ENCODE assay signal across 32 mouse cellular contexts in genomic region chr5:118702674-118703073, GRCm38 (mm10).
DNase-seq lines count a peak whose midpoint lies in the region; ATAC-seq and TF ChIP-seq lines count a peak whose summit lies in the region.
"Had no signal": no experiment of that assay in that cellular context is flagged by ENCODE, and none has a peak within 500 bp of the region (broad histone marks: within the 10 kb centered on the region; RNA-seq: fewer than 3 reads in every experiment).

No protein-coding gene starts in this region.

- no peaks in the 10 kb centered on the region for H3K36me3 ChIP-seq in limb, embryonic 13.5 days
- H3K36me3 ChIP-seq in limb, embryonic 10.5 days, result no peaks in the 10 kb centered on the region
- H3K36me3 ChIP-seq in lung, postnatal 0 days (ENCODE audit: insufficient read depth, low read length), result no peaks in the 10 kb centered on the region
- H3K36me3 ChIP-seq: embryonic facial prominence, embryonic 10.5 days; embryonic facial prominence, embryonic 15.5 days; heart, embryonic 15.5 days; kidney, embryonic 15.5 days; limb, embryonic 15.5 days; midbrain, embryonic 12.5 days had no signal

- no peak for TF ChIP-seq EP300 in lung, postnatal 0 days (IDR thresholded peaks at IDR 0.05)

- H3K27me3 ChIP-seq in limb, embryonic 13.5 days, result no peaks in the 10 kb centered on the region
- H3K27me3 ChIP-seq in limb, embryonic 10.5 days (ENCODE audit: low read depth, poor library complexity, severe bottlenecking), result no peaks in the 10 kb centered on the region
- no peaks in the 10 kb centered on the region for H3K27me3 ChIP-seq in lung, postnatal 0 days (replicated peaks; ENCODE audit: insufficient read depth, low read length)
- H3K27me3 ChIP-seq: embryonic facial prominence, embryonic 15.5 days; heart, embryonic 15.5 days; kidney, embryonic 15.5 days; limb, embryonic 15.5 days had no signal

- H3K4me1 ChIP-seq in limb, embryonic 13.5 days, result peaks cover 69% of the 10 kb centered on the region
- peaks cover 27% of the 10 kb centered on the region for H3K4me1 ChIP-seq in limb, embryonic 10.5 days
- peaks cover 8% of the 10 kb centered on the region; the same call in 1 of the 2 replicates for H3K4me1 ChIP-seq in lung, postnatal 0 days (ENCODE audit: insufficient read depth, low read depth, low read length)

- H3K9me3 ChIP-seq in limb, embryonic 13.5 days, result no peaks in the 10 kb centered on the region
- H3K9me3 ChIP-seq in limb, embryonic 10.5 days (replicated peaks), result no peaks in the 10 kb centered on the region
- H3K9me3 ChIP-seq in lung, postnatal 0 days (ENCODE audit: low read length), result no peaks in the 10 kb centered on the region
- H3K9me3 ChIP-seq: embryonic facial prominence, embryonic 10.5 days; embryonic facial prominence, embryonic 15.5 days; G1E; heart, embryonic 15.5 days; kidney, embryonic 15.5 days; limb, embryonic 15.5 days; midbrain, embryonic 12.5 days had no signal

- 0 out of 2 replicates have a peak, but pooled peaks have one; percentile 39 for ATAC-seq in limb, embryonic 13.5 days (ENCODE audit: low FRiP score, low read depth)
- ATAC-seq in lung, postnatal 0 days, result no peak
- ATAC-seq: forebrain, embryonic 14.5 days; inflammation-experienced regulatory T-cells, adult 6 months had no signal

- no peak overlapping the region for H3K4me2 ChIP-seq in limb, embryonic 13.5 days (replicated peaks)
- H3K4me2 ChIP-seq in lung, postnatal 0 days (replicated peaks; ENCODE audit: low read depth, low read length), result no peak overlapping the region
- H3K4me2 ChIP-seq: embryonic facial prominence, embryonic 15.5 days; heart, embryonic 15.5 days; hindbrain, embryonic 14.5 days; kidney, embryonic 15.5 days; limb, embryonic 15.5 days; midbrain, embryonic 12.5 days had no signal

- 33% methylated on average over 9 of the region's 9 CpGs for WGBS in limb, embryonic 13.5 days
- WGBS in limb, embryonic 10.5 days, result 48% methylated on average over 9 of the region's 9 CpGs
- WGBS in lung, postnatal 0 days, result 38% methylated on average over 9 of the region's 9 CpGs

- no peak overlapping the region for H3K9ac ChIP-seq in limb, embryonic 13.5 days
- H3K9ac ChIP-seq in lung, postnatal 0 days (replicated peaks; ENCODE audit: low read depth), result no peak overlapping the region
- H3K9ac ChIP-seq: embryonic facial prominence, embryonic 15.5 days; heart, embryonic 15.5 days; hindbrain, embryonic 14.5 days; kidney, embryonic 15.5 days; limb, embryonic 15.5 days; liver, embryonic 14.5 days; midbrain, embryonic 12.5 days had no signal

- no peak overlapping the region for H3K27ac ChIP-seq in limb, embryonic 13.5 days
- no peak overlapping the region for H3K27ac ChIP-seq in limb, embryonic 10.5 days
- no peak overlapping the region for H3K27ac ChIP-seq in lung, postnatal 0 days (ENCODE audit: low read length)
- H3K27ac ChIP-seq: embryonic facial prominence, embryonic 10.5 days; embryonic facial prominence, embryonic 15.5 days; heart, embryonic 15.5 days; hindbrain, embryonic 14.5 days; kidney, embryonic 15.5 days; left cerebral cortex, adult 2 months; limb, embryonic 15.5 days; liver, embryonic 14.5 days; midbrain, embryonic 12.5 days; stomach, postnatal 0 days had no signal

- no peak overlapping the region for H3K4me3 ChIP-seq in limb, embryonic 13.5 days
- H3K4me3 ChIP-seq in limb, embryonic 10.5 days, result no peak overlapping the region
- no peak overlapping the region for H3K4me3 ChIP-seq in lung, postnatal 0 days (ENCODE audit: low read depth, low read length)
- H3K4me3 ChIP-seq: embryonic facial prominence, embryonic 10.5 days; embryonic facial prominence, embryonic 15.5 days; heart, embryonic 15.5 days; kidney, embryonic 15.5 days; left cerebral cortex, adult 2 months; limb, embryonic 15.5 days; midbrain, embryonic 12.5 days had no signal

- TF ChIP-seq CTCF in lung, postnatal 0 days (IDR thresholded peaks at IDR 0.05), result no peak

- intact Hi-C loops in heart, postnatal 10 days (cut with DNase I), result no loop called here

- DNase-seq in heart, adult 11 months, result peak; percentile 82
- DNase-seq in heart, postnatal 10 days, result no peak
- no peak for DNase-seq in limb, embryonic 10.5 days (ENCODE audit: low spot score)
- peak; percentile 56 for DNase-seq in embryo, embryonic 10 days (ENCODE audit: low spot score)
- DNase-seq in embryo, embryonic 9.5 days (ENCODE audit: extremely low spot score), result peak; percentile 24
- DNase-seq in lung, postnatal 0 days (ENCODE audit: low spot score), result no peak
- DNase-seq: adrenal gland, adult 8-10 months; cerebellum, adult 2 months; cerebellum, postnatal 25 days; gastrocnemius, postnatal 14 days; heart, postnatal 4 days; kidney, adult 11 months; kidney, postnatal 25 days; lung, adult 2 months; lung, postnatal 14 days; right cerebral cortex, postnatal 4 days; thymus, adult 18-20 months; thymus, postnatal 36 days had no signal

Comparison
In these comparisons a context has a peak if more than half of its experiments do, and no peak if none do; other contexts are left out.
1. DNase-seq: peak in heart, adult 11 months (single experiment), embryo, embryonic 10 days (single experiment) and embryo, embryonic 9.5 days (single experiment); none in heart, postnatal 10 days (0 of 2), limb, embryonic 10.5 days (single experiment) and lung, postnatal 0 days (single experiment).